In genomic region chr16:57231089-57231936, GRCm38 (mm10) we compare ENCODE assay signal across 8 mouse cellular contexts. TPM values are rescaled to one million over a fixed set of nuclear protein-coding genes. Genes with fewer than 3 reads are reported as not detected.
DNase-seq lines count a peak whose midpoint lies in the region; ATAC-seq and TF ChIP-seq lines count a peak whose summit lies in the region.

Tbc1d23 (minus strand) TSS chr16:57231504.

- H3K9me3 ChIP-seq in forebrain, embryonic 10.5 days: no peaks in the 10 kb centered on the region
- no peaks in the 10 kb centered on the region for H3K9me3 ChIP-seq in heart, embryonic 15.5 days (replicated peaks)
- no peaks in the 10 kb centered on the region for H3K9me3 ChIP-seq in liver, embryonic 14.5 days (ENCODE audit: control insufficient read depth, low read length)
- no peaks in the 10 kb centered on the region for H3K9me3 ChIP-seq in neural tube, embryonic 11.5 days (ENCODE audit: control insufficient read depth, low read length)
- no peaks in the 10 kb centered on the region for H3K9me3 ChIP-seq in stomach, postnatal 0 days (ENCODE audit: control insufficient read depth, low read length)

- peak within 1 kb of the TSS; percentile 74 for H3K4me2 ChIP-seq in heart, embryonic 15.5 days
- H3K4me2 ChIP-seq in liver, embryonic 14.5 days (ENCODE audit: low read depth): peak within 1 kb of the TSS; percentile 85
- H3K4me2 ChIP-seq in neural tube, embryonic 11.5 days (ENCODE audit: low read depth): peak within 1 kb of the TSS; percentile 68
- H3K4me2 ChIP-seq in stomach, postnatal 0 days (replicated peaks; ENCODE audit: low read depth): peak within 1 kb of the TSS; percentile 79

- peak within 1 kb of the TSS; percentile 86 for H3K27ac ChIP-seq in forebrain, embryonic 10.5 days
- H3K27ac ChIP-seq in heart, embryonic 15.5 days: peak within 1 kb of the TSS; percentile 86
- peak within 1 kb of the TSS; percentile 31 for H3K27ac ChIP-seq in liver, embryonic 14.5 days
- peak within 1 kb of the TSS; percentile 70 for H3K27ac ChIP-seq in neural tube, embryonic 11.5 days (ENCODE audit: low read depth, low read length)
- peak within 1 kb of the TSS; percentile 91 for H3K27ac ChIP-seq in stomach, postnatal 0 days (replicated peaks)

- under 1% methylated on average over 42 of the region's 42 CpGs for WGBS in forebrain, embryonic 10.5 days
- under 1% methylated on average over 42 of the region's 42 CpGs for WGBS in heart, embryonic 15.5 days
- WGBS in liver, embryonic 14.5 days (ENCODE audit: insufficient replicate concordance): under 1% methylated on average over 42 of the region's 42 CpGs
- WGBS in neural tube, embryonic 11.5 days: under 1% methylated on average over 42 of the region's 42 CpGs
- under 1% methylated on average over 42 of the region's 42 CpGs for WGBS in stomach, postnatal 0 days

- no peak for TF ChIP-seq CTCF in liver, embryonic 14.5 days (IDR thresholded peaks at IDR 0.05; ENCODE audit: low read depth)
- no peak; the same call in 1 of the 2 replicates for TF ChIP-seq CTCF in stomach, postnatal 0 days (IDR thresholded peaks at IDR 0.05; ENCODE audit: low read depth)

- H3K4me3 ChIP-seq in forebrain, embryonic 10.5 days: peak within 1 kb of the TSS; percentile 93
- peak within 1 kb of the TSS; percentile 99 for H3K4me3 ChIP-seq in heart, embryonic 15.5 days
- H3K4me3 ChIP-seq in liver, embryonic 14.5 days (ENCODE audit: insufficient read depth in 1 of 2, low read depth in 2 of 2, low read length in 2 of 2): peak within 1 kb of the TSS; percentile 82 to 89
- H3K4me3 ChIP-seq in neural tube, embryonic 11.5 days (ENCODE audit: low read depth, low read length): peak within 1 kb of the TSS; percentile 85
- peak within 1 kb of the TSS; percentile 97 for H3K4me3 ChIP-seq in stomach, postnatal 0 days (ENCODE audit: low read depth, low read length)

- peak; percentile 93 for DNase-seq in CD8-positive naive resting alpha-beta T cell, adult 2 months (ENCODE audit: low read depth in 2 of 2, low spot score in 2 of 2)
- DNase-seq in c-Kit-positive CD71-negative TER-119-negative erythroid progenitor cells, embryonic 14.5 days (ENCODE audit: low read depth): peak; percentile 97
- DNase-seq in forebrain, embryonic 10.5 days (ENCODE audit: extremely low spot score, low spot score): peak; percentile 96
- DNase-seq in kidney, postnatal 25 days: peak; percentile 95 to 98
- peak; percentile 94 to 98 (median 94) for DNase-seq in liver, embryonic 14.5 days (ENCODE audit: low read depth in 3 of 3, low spot score in 3 of 3)
- DNase-seq in neural tube, embryonic 11.5 days (ENCODE audit: low spot score): peak; percentile 96
- DNase-seq in stomach, postnatal 0 days (ENCODE audit: low spot score): peak; percentile 99

- no peak for TF ChIP-seq EP300 in liver, embryonic 14.5 days (IDR thresholded peaks at IDR 0.05; ENCODE audit: low read depth)
- no peak for TF ChIP-seq EP300 in stomach, postnatal 0 days (optimal IDR thresholded peaks at IDR 0.05)

- no peaks in the 10 kb centered on the region for H3K27me3 ChIP-seq in forebrain, embryonic 10.5 days (ENCODE audit: poor library complexity, severe bottlenecking)
- H3K27me3 ChIP-seq in heart, embryonic 15.5 days: no peaks in the 10 kb centered on the region
- no peaks in the 10 kb centered on the region for H3K27me3 ChIP-seq in liver, embryonic 14.5 days (ENCODE audit: control insufficient read depth, insufficient read depth, low read length)
- H3K27me3 ChIP-seq in neural tube, embryonic 11.5 days (ENCODE audit: control insufficient read depth, insufficient read depth, low read length): no peaks in the 10 kb centered on the region
- H3K27me3 ChIP-seq in stomach, postnatal 0 days (ENCODE audit: control insufficient read depth, insufficient read depth, low read length): no peaks in the 10 kb centered on the region

- no peaks in the 10 kb centered on the region for H3K36me3 ChIP-seq in forebrain, embryonic 10.5 days (replicated peaks)
- no peaks in the 10 kb centered on the region for H3K36me3 ChIP-seq in heart, embryonic 15.5 days
- no peaks in the 10 kb centered on the region for H3K36me3 ChIP-seq in liver, embryonic 14.5 days (replicated peaks; ENCODE audit: control insufficient read depth, insufficient read depth, low read depth)
- H3K36me3 ChIP-seq in neural tube, embryonic 11.5 days (ENCODE audit: control insufficient read depth, insufficient read depth, low read length): no peaks in the 10 kb centered on the region
- H3K36me3 ChIP-seq in stomach, postnatal 0 days (ENCODE audit: control insufficient read depth, insufficient read depth, low read length): no peaks in the 10 kb centered on the region

- peak within 1 kb of the TSS; percentile 92 for H3K9ac ChIP-seq in heart, embryonic 15.5 days
- peak within 1 kb of the TSS; percentile 85 for H3K9ac ChIP-seq in liver, embryonic 14.5 days (replicated peaks)
- peak within 1 kb of the TSS; percentile 77 for H3K9ac ChIP-seq in neural tube, embryonic 11.5 days (ENCODE audit: low read length)
- peak within 1 kb of the TSS; percentile 97 for H3K9ac ChIP-seq in stomach, postnatal 0 days (ENCODE audit: low read length)

- peak; percentile 97 for ATAC-seq in heart, embryonic 15.5 days (replicated peaks; ENCODE audit: insufficient number of reproducible peaks, insufficient read depth, low FRiP score, low read depth)
- ATAC-seq in liver, embryonic 14.5 days (ENCODE audit: insufficient read depth): peak; percentile 99
- peak; percentile 98 for ATAC-seq in neural tube, embryonic 11.5 days (ENCODE audit: insufficient read depth, low FRiP score, low TSS enrichment)
- peak; percentile 100 for ATAC-seq in stomach, postnatal 0 days (ENCODE audit: low FRiP score, low TSS enrichment)

- H3K4me1 ChIP-seq in forebrain, embryonic 10.5 days: peaks cover 9% of the 10 kb centered on the region
- peaks cover 22% of the 10 kb centered on the region for H3K4me1 ChIP-seq in heart, embryonic 15.5 days (replicated peaks)
- H3K4me1 ChIP-seq in liver, embryonic 14.5 days (replicated peaks; ENCODE audit: control insufficient read depth in 2 of 2, insufficient read depth in 2 of 2, low read length in 1 of 2): peaks cover 4 to 7% of the 10 kb centered on the region in 2 experiments
- peaks cover 4% of the 10 kb centered on the region for H3K4me1 ChIP-seq in neural tube, embryonic 11.5 days (ENCODE audit: control insufficient read depth, insufficient read depth, low read length)
- peaks cover 2% of the 10 kb centered on the region; the same call in 1 of the 2 replicates for H3K4me1 ChIP-seq in stomach, postnatal 0 days (replicated peaks; ENCODE audit: control insufficient read depth, insufficient read depth)

RNA-seq across cellular contexts. Expression of gene Tbc1d23, which starts in this region (rescaled TPM):
- 18.2 and 18.8 TPM in 2 replicates for polyA plus RNA-seq in forebrain, embryonic 10.5 days (2016; fragmentation: Nextera tagmentation; extraction: Ambion mirVana)
- 17.1 and 17.5 TPM in 2 replicates for polyA plus RNA-seq in heart, embryonic 15.5 days (2015; fragmentation: Nextera tagmentation; extraction: Ambion mirVana)
- 5.0 and 6.6 TPM in 2 replicates for polyA plus RNA-seq in liver, embryonic 14.5 days (2012; rRNA removed)
- 4.8 and 5.4 TPM in 2 replicates for polyA plus RNA-seq in liver, embryonic 14.5 days (2014; fragmentation: Nextera tagmentation; extraction: Ambion mirVana)
- polyA plus RNA-seq in neural tube, embryonic 11.5 days (2014; fragmentation: Nextera tagmentation; extraction: Ambion mirVana): 24.8 and 28.3 TPM in 2 replicates
- 16.9 and 17.1 TPM in 2 replicates for polyA plus RNA-seq in stomach, postnatal 0 days (2015; fragmentation: Nextera tagmentation; extraction: Ambion mirVana)

Comparison
In these comparisons a context has a peak if more than half of its experiments do, and no peak if none do; other contexts are left out.
1. Peak in every context shown above with its lines: DNase-seq, ATAC-seq, H3K4me3 ChIP-seq and H3K27ac ChIP-seq.
2. H3K27ac ChIP-seq: peak in every context shown above with its lines; median percentile 91 in stomach, postnatal 0 days; 86 in forebrain, embryonic 10.5 days; 86 in heart, embryonic 15.5 days; 70 in neural tube, embryonic 11.5 days; 31 in liver, embryonic 14.5 days.